Mouse (Mus musculus) lung, postnatal 10 days (tissue): ENCODE measurements around the gene Alkbh5.
A peak's percentile ranks its signal among the peaks of the same experiment; 100 is the strongest.
"Not testable (repeated sequence)": the region's sequence is repeated elsewhere in the genome, so short reads cannot be mapped to it uniquely, and the experiment has no call there.

Source experiments
- DNase-seq: peaks from one replicate; pipeline ENCODE4 v3.0.0; 2021

The Alkbh5 gene

DNA sequence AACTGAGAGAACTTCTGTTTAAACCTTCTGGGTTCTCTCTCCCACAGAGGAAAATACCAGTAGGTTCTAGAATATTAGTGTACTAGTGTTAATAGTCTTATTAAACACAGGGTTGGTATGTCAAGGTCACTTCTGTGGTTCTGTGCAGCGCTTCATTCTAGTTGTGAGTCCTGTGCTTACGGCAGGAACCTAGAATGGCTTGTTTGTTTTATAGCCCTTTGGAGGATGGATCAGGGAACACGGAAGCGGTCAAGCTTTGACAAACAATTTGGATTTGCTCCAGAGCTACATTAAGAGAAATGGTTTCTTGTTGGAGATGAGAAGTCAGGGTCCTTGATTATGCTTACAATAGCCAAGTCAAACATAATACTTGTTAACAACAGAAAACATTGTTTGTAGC, 9.3 kb downstream of the Alkbh5 start:
- DNase-seq: no peak

DNA sequence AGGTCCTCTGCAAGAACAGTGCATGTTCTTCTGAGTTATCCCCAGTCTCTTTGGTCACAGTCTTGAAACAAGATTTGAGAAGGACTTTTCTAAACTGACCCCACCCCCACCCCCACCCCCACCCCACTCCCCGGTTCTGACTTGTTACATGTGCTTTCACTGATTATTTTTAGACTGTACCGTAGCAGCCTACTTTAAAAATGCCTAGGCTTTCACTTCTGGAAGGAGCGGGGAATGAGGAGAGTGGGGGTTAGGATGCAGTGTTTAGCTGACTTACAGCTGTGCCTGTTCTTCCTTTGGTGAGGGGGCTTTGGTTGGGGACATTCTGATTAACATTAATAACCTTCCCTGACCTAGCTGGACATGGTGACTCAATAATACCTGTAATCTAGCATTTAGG, 11.9 kb downstream of the Alkbh5 start:
- no peak for DNase-seq

DNA sequence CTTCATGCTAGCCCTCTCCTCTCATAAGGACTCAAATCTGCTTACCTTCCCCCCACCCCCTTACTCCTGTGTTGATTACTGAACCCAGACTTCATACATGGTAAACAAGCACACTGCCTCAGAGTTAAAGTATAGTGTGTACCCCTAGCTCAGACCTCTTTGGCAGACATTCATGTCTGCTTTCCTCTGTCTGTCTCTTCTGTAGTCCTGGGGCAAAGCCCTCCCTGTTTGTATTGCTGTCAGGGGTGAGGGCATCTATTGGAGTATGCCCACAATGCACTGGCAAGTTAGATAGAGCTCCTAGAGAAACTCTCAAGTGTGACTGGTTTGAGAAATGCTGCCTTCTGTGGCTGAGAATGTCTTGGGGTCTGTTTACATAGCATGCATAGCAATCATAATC, 16.9 kb downstream of the Alkbh5 start:
- no peak for DNase-seq

DNA sequence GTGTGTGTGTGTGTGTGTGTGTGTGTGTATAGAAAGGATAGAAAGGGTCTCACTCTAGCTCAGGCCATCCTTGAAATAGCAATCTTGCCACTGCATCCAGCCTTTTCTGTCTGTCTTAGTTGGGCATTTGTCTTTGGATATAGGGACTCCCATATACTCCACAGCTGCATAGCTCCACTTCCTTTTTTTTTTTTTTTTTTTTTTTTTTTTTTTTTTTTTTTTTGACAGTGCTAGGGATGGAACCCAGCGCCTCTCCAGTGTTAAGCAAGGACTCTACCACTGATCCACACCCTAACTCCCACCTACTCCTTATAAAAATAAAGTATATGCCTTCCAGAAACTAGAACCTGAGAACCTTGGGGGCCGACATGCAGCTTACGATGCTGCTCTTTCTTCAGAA, 21.5 kb downstream of the Alkbh5 start:
- DNase-seq: no peak

DNA sequence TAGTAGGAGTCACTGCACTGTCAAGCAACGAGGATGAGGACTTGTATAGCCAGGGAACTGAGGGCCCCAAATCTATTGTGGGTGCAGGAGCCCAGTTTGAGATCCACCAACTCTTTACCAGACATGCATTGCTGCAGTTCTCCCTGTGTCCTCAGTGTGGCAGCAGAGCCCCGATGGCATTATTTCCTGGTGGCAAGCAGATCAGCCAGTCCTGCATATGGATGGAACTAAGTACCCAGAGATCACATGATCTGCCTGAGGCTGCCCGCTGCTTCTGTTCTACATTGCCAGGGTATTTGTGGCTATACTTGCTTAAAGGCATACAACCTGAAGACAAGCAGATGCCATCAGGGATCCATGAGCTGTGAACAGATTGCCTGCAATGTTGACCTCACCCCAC, 23.2 kb downstream of the Alkbh5 start:
- peak; percentile 78 for DNase-seq

DNA sequence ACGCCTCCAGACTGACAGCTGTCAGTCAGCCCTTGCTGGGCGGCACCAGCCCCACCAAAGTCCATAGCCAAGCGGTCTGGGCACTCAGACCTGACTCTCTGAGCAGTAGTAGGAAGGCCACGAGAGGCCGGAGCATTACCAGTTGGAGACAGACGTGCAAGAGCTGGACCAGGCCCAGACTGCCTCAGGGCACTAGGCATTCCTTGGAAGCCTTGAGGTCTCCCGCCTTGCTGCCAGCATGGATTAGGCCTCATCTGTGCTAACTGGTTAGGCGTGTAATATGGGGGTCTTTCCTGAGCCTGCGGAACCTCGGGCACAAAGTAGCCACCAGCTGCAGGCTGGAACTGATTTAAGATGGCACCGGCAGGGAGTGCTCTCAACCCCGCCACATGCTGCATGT, 37.8 kb downstream of the Alkbh5 start:
- not testable (repeated sequence) for DNase-seq
